Mouse (Mus musculus) gastrocnemius, postnatal 4 days (tissue): ENCODE data around the gene Man2a1. TPM values are rescaled to one million over a fixed set of nuclear protein-coding genes. Genes with fewer than 3 reads are reported as not detected.
A peak's percentile ranks its signal among the peaks of the same experiment; 100 is the strongest.

Experiments
- DNase-seq, 2 experiments: peaks; one replicate each; pipeline ENCODE4 v3.0.0; 2021 to 2022; ENCODE audit warnings: low spot score in 2 of 2, mixed read lengths in 2 of 2
- total RNA-seq, 2 experiments: library from RNA; stranded (reverse); gene quantifications; 2 replicates each; pipeline ENCODE4 v1.2.3; 2021

The Man2a1 gene
- total RNA-seq, 2 experiments from 2014 or later: 63.6 TPM

DNA sequence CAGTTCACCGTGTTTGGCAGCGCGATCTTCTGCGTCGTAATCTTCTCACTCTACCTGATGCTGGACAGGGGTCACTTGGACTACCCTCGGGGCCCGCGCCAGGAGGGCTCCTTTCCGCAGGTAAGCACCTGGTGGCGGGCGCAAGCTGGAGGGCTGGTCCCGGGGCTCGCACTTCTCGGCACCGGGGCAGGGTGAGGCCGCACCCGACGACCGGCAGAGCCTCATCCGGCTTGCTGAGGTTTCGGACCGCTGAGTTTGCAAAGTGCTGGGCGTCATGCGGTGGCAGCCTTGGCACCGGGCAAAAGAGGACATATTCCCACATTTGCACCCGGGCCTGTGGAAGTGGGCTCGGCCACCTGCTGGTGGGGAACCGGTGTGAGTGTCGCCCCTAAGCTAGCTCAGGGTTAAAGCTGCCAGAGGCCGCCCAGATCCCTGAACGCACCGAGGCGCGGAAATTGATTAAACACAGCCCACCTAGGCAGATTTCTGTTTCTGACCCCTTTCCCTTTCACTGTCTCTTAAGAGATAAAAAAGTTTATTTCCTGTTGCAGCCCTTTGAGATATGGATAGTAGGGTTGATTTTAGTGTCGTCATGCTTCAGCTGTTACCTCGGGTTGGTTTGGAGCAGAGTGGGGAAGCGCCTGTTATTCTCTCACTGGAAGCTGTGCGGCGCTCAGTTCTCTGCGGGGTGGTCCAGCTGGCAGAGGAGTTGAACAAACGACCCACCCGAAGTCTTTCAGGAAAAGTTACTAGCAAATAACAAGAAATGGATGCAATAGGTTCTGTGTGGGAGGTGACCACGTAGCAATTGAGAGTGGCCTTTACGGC is 1.4 kb downstream of the Man2a1 start:
- DNase-seq: peak; percentile 33 to 68

GRCm38 (mm10) chr17:64603134-64603533 is 2.6 kb downstream of the Man2a1 start:
- no peak for DNase-seq

- DNase-seq: no peak
Observed at GRCm38 (mm10) chr17:64603534-64603933, 3.0 kb downstream of the Man2a1 start.

DNA sequence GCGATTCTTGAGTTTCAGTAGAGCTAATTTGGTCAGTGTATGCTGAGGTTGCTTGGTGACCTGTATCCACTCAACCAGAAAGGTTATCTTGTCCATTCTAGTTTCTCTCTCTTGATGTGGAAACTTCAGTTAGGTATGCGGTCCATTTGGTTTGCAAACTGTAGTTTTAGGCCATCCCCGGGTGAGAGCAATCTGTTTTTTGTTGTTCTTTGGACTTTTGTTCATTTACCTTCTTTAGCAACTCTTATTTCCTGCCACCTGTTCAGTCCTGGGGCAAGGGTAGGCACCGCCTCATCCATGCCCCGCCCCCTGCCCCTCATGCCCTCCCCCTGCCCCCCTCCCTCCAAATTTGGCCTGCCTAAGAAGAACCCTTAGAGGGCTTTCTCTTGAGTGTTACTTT is 3.6 kb downstream of the Man2a1 start:
- no peak for DNase-seq

DNA sequence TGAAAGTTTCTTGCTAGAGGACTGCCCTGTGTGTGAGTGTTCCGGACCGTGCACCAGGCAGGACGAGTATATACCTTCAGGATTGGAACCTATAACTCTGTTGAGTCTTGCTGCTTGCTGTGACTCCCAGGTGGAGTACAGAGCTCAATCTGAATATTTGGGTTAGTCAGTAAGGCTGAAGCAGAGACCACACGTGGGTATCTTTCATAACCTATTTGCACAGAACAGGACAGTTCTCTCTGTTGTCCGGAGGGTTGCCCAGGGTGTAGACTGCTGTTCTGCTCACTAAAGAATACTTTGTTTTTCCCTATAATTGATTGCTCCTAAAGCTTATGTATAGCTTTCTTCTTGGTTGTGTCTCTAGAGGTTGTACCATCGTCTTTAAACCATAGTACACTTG is 7.7 kb downstream of the Man2a1 start:
- no peak for DNase-seq

DNA sequence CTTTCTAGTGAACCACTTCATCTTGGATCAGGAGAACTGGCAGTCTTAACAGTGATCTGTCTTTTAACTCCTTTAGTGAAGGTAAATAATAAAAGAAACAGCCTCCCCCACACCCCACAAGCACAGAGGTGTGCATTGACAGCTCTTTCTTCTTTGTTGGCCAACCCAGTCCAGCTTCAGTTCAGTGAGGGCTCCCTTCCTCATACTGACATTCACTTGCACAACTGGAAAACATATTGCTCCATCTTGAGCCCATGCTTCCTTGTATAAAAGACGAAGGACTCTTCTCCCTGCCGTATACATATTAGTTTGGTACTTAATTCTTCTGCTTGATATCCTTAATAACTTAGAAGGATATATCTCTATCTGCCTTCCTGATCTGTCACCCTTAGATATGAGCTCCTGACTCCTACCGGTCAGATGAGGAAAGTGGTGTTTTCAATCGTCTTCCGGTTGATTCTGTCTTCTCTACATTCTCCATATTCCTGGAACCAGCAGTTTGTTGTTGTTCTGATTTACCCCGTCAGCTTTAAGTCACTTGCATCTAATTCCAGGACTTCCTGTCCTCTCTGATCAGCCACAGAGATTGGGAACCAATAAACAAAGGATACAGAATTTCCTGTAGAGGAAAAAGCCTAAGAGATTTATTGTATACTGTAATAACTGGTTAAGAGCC is 8.5 kb downstream of the Man2a1 start:
- DNase-seq: no peak

DNA sequence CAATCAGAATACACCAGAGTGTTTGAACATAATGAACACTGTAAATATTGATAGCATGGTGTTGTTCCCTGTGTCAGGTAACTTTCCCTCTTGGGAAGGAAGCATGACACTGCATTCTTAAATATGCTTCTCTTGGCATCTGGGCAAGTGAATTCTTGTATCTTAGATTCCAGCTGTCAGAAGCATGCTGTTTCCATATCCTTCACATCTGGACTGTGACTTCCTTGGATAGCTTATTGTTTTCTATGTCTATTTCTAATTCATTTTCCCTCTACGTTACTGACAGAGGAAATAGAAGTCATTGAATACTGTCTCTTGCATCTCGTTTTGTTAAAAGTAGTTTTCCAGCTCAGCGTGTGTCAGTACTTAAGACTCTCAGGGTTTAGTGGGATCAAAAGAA is 9.2 kb downstream of the Man2a1 start:
- no peak for DNase-seq

DNA sequence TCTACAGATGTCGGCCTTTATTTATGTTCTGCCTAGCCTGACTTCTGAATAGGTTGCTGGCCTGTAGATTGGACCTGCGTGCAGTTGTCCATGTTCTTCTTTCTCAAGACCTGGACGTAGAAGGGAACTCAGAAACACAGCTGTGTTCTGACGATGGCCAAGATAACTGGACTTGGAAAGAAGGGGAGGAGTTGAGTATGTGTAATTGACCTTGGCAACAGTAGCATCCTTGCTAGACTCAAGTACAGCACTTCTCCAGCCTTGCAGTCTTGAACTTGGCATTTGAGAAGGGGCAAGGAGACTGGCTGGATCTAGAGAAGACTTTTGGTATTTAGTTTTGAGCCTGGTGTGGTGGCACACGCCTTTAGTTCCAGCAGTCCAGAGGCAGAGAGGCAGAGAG is 10.9 kb downstream of the Man2a1 start:
- DNase-seq: no peak

GRCm38 (mm10) chr17:64612135-64612885 is 11.8 kb downstream of the Man2a1 start:
- peak; percentile 40 to 75 for DNase-seq

- DNase-seq: peak in 1 of 2 experiments; percentile 25
Observed at GRCm38 (mm10) chr17:64612930-64613329, 12.4 kb downstream of the Man2a1 start.

- DNase-seq: no peak
Observed at GRCm38 (mm10) chr17:64613351-64613750, 12.8 kb downstream of the Man2a1 start.

- no peak for DNase-seq
Observed at GRCm38 (mm10) chr17:64614804-64615203, 14.3 kb downstream of the Man2a1 start.

GRCm38 (mm10) chr17:64615420-64615819 is 14.9 kb downstream of the Man2a1 start:
- no peak for DNase-seq

GRCm38 (mm10) chr17:64616259-64616658 is 15.7 kb downstream of the Man2a1 start:
- no peak for DNase-seq

- DNase-seq: no peak
Observed at GRCm38 (mm10) chr17:64617838-64618237, 17.3 kb downstream of the Man2a1 start.

- no peak for DNase-seq
Observed at GRCm38 (mm10) chr17:64618996-64619395, 18.5 kb downstream of the Man2a1 start.

- no peak for DNase-seq
Observed at GRCm38 (mm10) chr17:64620135-64620534, 19.6 kb downstream of the Man2a1 start.

GRCm38 (mm10) chr17:64620627-64621026 is 20.1 kb downstream of the Man2a1 start:
- no peak for DNase-seq

DNA sequence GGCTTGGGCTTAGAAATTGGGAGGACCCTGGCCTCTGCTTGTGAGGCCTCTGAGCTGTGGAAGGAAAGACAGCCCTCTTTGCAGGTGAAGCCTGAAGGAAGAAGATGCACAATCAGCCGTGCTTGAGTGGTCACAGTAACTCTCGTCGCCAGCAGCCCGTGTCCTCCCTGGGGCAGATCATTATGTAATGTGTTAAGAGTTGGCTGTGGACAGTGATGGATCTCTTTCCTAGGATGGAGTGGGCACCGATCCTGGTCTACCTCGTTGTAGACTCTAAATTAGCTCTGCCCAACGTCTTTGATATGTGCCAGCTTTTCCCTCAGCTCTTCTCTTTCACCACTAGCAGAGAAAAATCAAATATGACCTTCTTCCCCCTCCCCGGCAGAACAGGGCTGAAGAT is 20.7 kb downstream of the Man2a1 start:
- no peak for DNase-seq

GRCm38 (mm10) chr17:64621649-64622351 is 21.3 kb downstream of the Man2a1 start:
- DNase-seq: no peak

GRCm38 (mm10) chr17:64622352-64622886 is 21.9 kb downstream of the Man2a1 start:
- DNase-seq: no peak
